Mouse (Mus musculus): ENCODE data around the gene Vmp1. TPM values are rescaled to one million over a fixed set of nuclear protein-coding genes. Genes with fewer than 3 reads are reported as not detected.
A peak's percentile ranks its signal among the peaks of the same experiment; 100 is the strongest.

Vmp1 gene
- polyA plus RNA-seq, 1 experiment from 2014 or later, result 95.0 TPM

GRCm38 (mm10) chr11:86595366-86595765 is 88.3 kb downstream of the Vmp1 start:
- Histone ChIP-seq H3K27me3 (ENCODE audit: control insufficient read depth, insufficient read depth, low read length) (no peaks in the 10 kb centered on the region), H3K9me3 (replicated peaks; ENCODE audit: control insufficient read depth, low read length) (no peaks in the 10 kb centered on the region), H3K27ac (ENCODE audit: low read length) (no peak overlapping the region), H3K9ac (ENCODE audit: low read length) (no peak overlapping the region), H3K4me2 (ENCODE audit: low read depth, low read length) (no peak overlapping the region), H3K4me3 (ENCODE audit: low read length) (no peak overlapping the region), H3K4me1 (ENCODE audit: control insufficient read depth, insufficient read depth, low read length) (peaks cover 15% of the 10 kb centered on the region), H3K36me3 (ENCODE audit: control insufficient read depth, insufficient read depth) (no peaks in the 10 kb centered on the region)
- ATAC-seq (replicated peaks; ENCODE audit: extremely low read depth, insufficient read depth, low FRiP score), result no peak
- WGBS, result 88% methylated on average over 6 of the region's 6 CpGs

GRCm38 (mm10) chr11:86594188-86594876 is 89.3 kb downstream of the Vmp1 start:
- Histone ChIP-seq H3K9ac (ENCODE audit: low read length) (no peak overlapping the region), H3K4me2 (ENCODE audit: low read depth, low read length) (no peak overlapping the region), H3K4me1 (ENCODE audit: control insufficient read depth, insufficient read depth, low read length) (peaks cover 15% of the 10 kb centered on the region), H3K27ac (ENCODE audit: low read length) (0 out of 2 replicates have a peak overlapping the region, but pooled peaks have one; percentile 59), H3K9me3 (replicated peaks; ENCODE audit: control insufficient read depth, low read length) (no peaks in the 10 kb centered on the region), H3K4me3 (ENCODE audit: low read length) (no peak overlapping the region), H3K36me3 (ENCODE audit: control insufficient read depth, insufficient read depth) (no peaks in the 10 kb centered on the region), H3K27me3 (ENCODE audit: control insufficient read depth, insufficient read depth, low read length) (no peaks in the 10 kb centered on the region)
- no peak for ATAC-seq (replicated peaks; ENCODE audit: extremely low read depth, insufficient read depth, low FRiP score)
- 77% methylated on average over 6 of the region's 6 CpGs for WGBS

- Histone ChIP-seq H3K9me3 (replicated peaks; ENCODE audit: control insufficient read depth, low read length) (no peaks in the 10 kb centered on the region), H3K36me3 (ENCODE audit: control insufficient read depth, insufficient read depth) (no peaks in the 10 kb centered on the region), H3K4me2 (ENCODE audit: low read depth, low read length) (peak overlapping the region; percentile 27), H3K27me3 (ENCODE audit: control insufficient read depth, insufficient read depth, low read length) (no peaks in the 10 kb centered on the region), H3K4me3 (ENCODE audit: low read length) (no peak overlapping the region), H3K4me1 (ENCODE audit: control insufficient read depth, insufficient read depth, low read length) (peaks cover 15% of the 10 kb centered on the region), H3K9ac (ENCODE audit: low read length) (no peak overlapping the region), H3K27ac (ENCODE audit: low read length) (peak overlapping the region; percentile 70)
- WGBS, result 62% methylated on average over 5 of the region's 5 CpGs
- no peak for ATAC-seq (replicated peaks; ENCODE audit: extremely low read depth, insufficient read depth, low FRiP score)
Observed at GRCm38 (mm10) chr11:86593443-86593842, 90.2 kb downstream of the Vmp1 start.

- H3K36me3 ChIP-seq (ENCODE audit: control insufficient read depth, insufficient read depth), result no peaks in the 10 kb centered on the region
- peak overlapping the region; percentile 27 for H3K4me2 ChIP-seq (ENCODE audit: low read depth, low read length)
- H3K27ac ChIP-seq (ENCODE audit: low read length), result peak overlapping the region; percentile 70
- ATAC-seq (replicated peaks; ENCODE audit: extremely low read depth, insufficient read depth, low FRiP score), result peak; percentile 68
- H3K9ac ChIP-seq (ENCODE audit: low read length), result no peak overlapping the region
- H3K4me1 ChIP-seq (ENCODE audit: control insufficient read depth, insufficient read depth, low read length), result peaks cover 17% of the 10 kb centered on the region
- no peak overlapping the region for H3K4me3 ChIP-seq (ENCODE audit: low read length)
- H3K27me3 ChIP-seq (ENCODE audit: control insufficient read depth, insufficient read depth, low read length), result no peaks in the 10 kb centered on the region
- H3K9me3 ChIP-seq (replicated peaks; ENCODE audit: control insufficient read depth, low read length), result no peaks in the 10 kb centered on the region
- 12% methylated on average over 3 of the region's 3 CpGs for WGBS
Observed at GRCm38 (mm10) chr11:86592993-86593392, 90.6 kb downstream of the Vmp1 start.

- H3K27me3 ChIP-seq (ENCODE audit: control insufficient read depth, insufficient read depth, low read length), result no peaks in the 10 kb centered on the region
- no peak overlapping the region for H3K4me3 ChIP-seq (ENCODE audit: low read length)
- no peaks in the 10 kb centered on the region for H3K9me3 ChIP-seq (replicated peaks; ENCODE audit: control insufficient read depth, low read length)
- peaks cover 24% of the 10 kb centered on the region for H3K4me1 ChIP-seq (ENCODE audit: control insufficient read depth, insufficient read depth, low read length)
- peak overlapping the region; percentile 75 for H3K27ac ChIP-seq (ENCODE audit: low read length)
- WGBS, result 84% methylated on average over 2 of the region's 2 CpGs
- ATAC-seq (replicated peaks; ENCODE audit: extremely low read depth, insufficient read depth, low FRiP score), result no peak
- H3K9ac ChIP-seq (ENCODE audit: low read length), result no peak overlapping the region
- no peaks in the 10 kb centered on the region for H3K36me3 ChIP-seq (ENCODE audit: control insufficient read depth, insufficient read depth)
- H3K4me2 ChIP-seq (ENCODE audit: low read depth, low read length), result no peak overlapping the region
Observed at GRCm38 (mm10) chr11:86591931-86592616, 91.6 kb downstream of the Vmp1 start.

- peaks cover 24% of the 10 kb centered on the region for H3K4me1 ChIP-seq (ENCODE audit: control insufficient read depth, insufficient read depth, low read length)
- 73% methylated on average over 4 of the region's 4 CpGs for WGBS
Observed at GRCm38 (mm10) chr11:86591301-86591845, 92.3 kb downstream of the Vmp1 start.

GRCm38 (mm10) chr11:86590579-86590978 is 93.1 kb downstream of the Vmp1 start:
- Histone ChIP-seq H3K9me3 (replicated peaks; ENCODE audit: control insufficient read depth, low read length) (no peaks in the 10 kb centered on the region), H3K9ac (ENCODE audit: low read length) (no peak overlapping the region), H3K36me3 (ENCODE audit: control insufficient read depth, insufficient read depth) (no peaks in the 10 kb centered on the region), H3K27ac (ENCODE audit: low read length) (no peak overlapping the region), H3K4me2 (ENCODE audit: low read depth, low read length) (no peak overlapping the region), H3K27me3 (ENCODE audit: control insufficient read depth, insufficient read depth, low read length) (no peaks in the 10 kb centered on the region), H3K4me1 (ENCODE audit: control insufficient read depth, insufficient read depth, low read length) (peaks cover 24% of the 10 kb centered on the region), H3K4me3 (ENCODE audit: low read length) (no peak overlapping the region)
- 86% methylated on average over 10 of the region's 10 CpGs for WGBS
- ATAC-seq (replicated peaks; ENCODE audit: extremely low read depth, insufficient read depth, low FRiP score), result no peak

More at GRCm38 (mm10) chr11:86591301-86591845, 92.3 kb downstream of the Vmp1 start:
- Histone ChIP-seq H3K4me2 (ENCODE audit: low read depth, low read length) (no peak overlapping the region), H3K9ac (ENCODE audit: low read length) (no peak overlapping the region), H3K9me3 (replicated peaks; ENCODE audit: control insufficient read depth, low read length) (no peaks in the 10 kb centered on the region), H3K4me3 (ENCODE audit: low read length) (no peak overlapping the region), H3K36me3 (ENCODE audit: control insufficient read depth, insufficient read depth) (no peaks in the 10 kb centered on the region), H3K27me3 (ENCODE audit: control insufficient read depth, insufficient read depth, low read length) (no peaks in the 10 kb centered on the region), H3K27ac (ENCODE audit: low read length) (no peak overlapping the region)
- no peak for ATAC-seq (replicated peaks; ENCODE audit: extremely low read depth, insufficient read depth, low FRiP score)

- Histone ChIP-seq H3K9ac (ENCODE audit: low read length) (no peak overlapping the region), H3K36me3 (ENCODE audit: control insufficient read depth, insufficient read depth) (no peaks in the 10 kb centered on the region), H3K27me3 (ENCODE audit: control insufficient read depth, insufficient read depth, low read length) (no peaks in the 10 kb centered on the region), H3K4me3 (ENCODE audit: low read length) (no peak overlapping the region), H3K9me3 (replicated peaks; ENCODE audit: control insufficient read depth, low read length) (no peaks in the 10 kb centered on the region), H3K27ac (ENCODE audit: low read length) (no peak overlapping the region), H3K4me2 (ENCODE audit: low read depth, low read length) (no peak overlapping the region), H3K4me1 (ENCODE audit: control insufficient read depth, insufficient read depth, low read length) (peaks cover 24% of the 10 kb centered on the region)
- 77% methylated on average over 4 of the region's 4 CpGs for WGBS
- no peak for ATAC-seq (replicated peaks; ENCODE audit: extremely low read depth, insufficient read depth, low FRiP score)
Observed at GRCm38 (mm10) chr11:86590066-86590465, 93.6 kb downstream of the Vmp1 start.

Measured in heart, embryonic 16.5 days (tissue).